Mouse (Mus musculus) olfactory bulb, adult 2 months (tissue): Measurements from ENCODE around the gene Mtf2. TPM values are rescaled to one million over a fixed set of nuclear protein-coding genes. Genes with fewer than 3 reads are reported as not detected.

ENCODE experiments used
- H3K27ac ChIP-seq: fragments of 200-500 bp; 2 replicates; pipeline ENCODE4 v1.5.1; 2012; ENCODE audit warnings: low read depth, low read length; ENCODE audit not compliant: insufficient read depth
- H3K4me1 ChIP-seq: fragments of 200-500 bp; 2 replicates; pipeline ENCODE4 v1.6.1; 2012; ENCODE audit warnings: low read length; ENCODE audit not compliant: control insufficient read depth, insufficient read depth
- H3K4me3 ChIP-seq: fragments of 200-500 bp; 2 replicates; pipeline ENCODE4 v1.5.1; 2012; ENCODE audit warnings: mild to moderate bottlenecking, low read depth, low read length, moderate library complexity; ENCODE audit not compliant: insufficient read depth
- CTCF ChIP-seq: fragments of 200-500 bp; IDR thresholded peaks from 2 replicates; pipeline ENCODE4 v1.5.1; 2012; ENCODE audit warnings: low read depth, mild to moderate bottlenecking, low read length, moderate library complexity; ENCODE audit not compliant: insufficient read depth
- POLR2A ChIP-seq: fragments of 200-500 bp; IDR thresholded peaks from 2 replicates; pipeline ENCODE4 v1.6.1; 2012; ENCODE audit warnings: mild to moderate bottlenecking, low read depth, low read length, moderate library complexity; ENCODE audit not compliant: insufficient read depth
- WGBS: fragments of 180-500 bp; shearing (Covaris S2); methylation state at CpG from one replicate; pipeline ENCODE4 v1.1.7; 2018; 5-methylcytosine and 5-hydroxymethylcytosine counted together
- polyA plus RNA-seq: library from polyadenylated mRNA; stranded (reverse); fragments of >200 nt; gene quantifications from 2 replicates; pipeline ENCODE4 v1.2.4, GENCODE M21; 2012; ENCODE audit warnings: low replicate concordance; ENCODE audit not compliant: missing spikeins, insufficient read depth, insufficient read length

Gene Mtf2
- polyA plus RNA-seq, 1 experiment = not detected

DNA sequence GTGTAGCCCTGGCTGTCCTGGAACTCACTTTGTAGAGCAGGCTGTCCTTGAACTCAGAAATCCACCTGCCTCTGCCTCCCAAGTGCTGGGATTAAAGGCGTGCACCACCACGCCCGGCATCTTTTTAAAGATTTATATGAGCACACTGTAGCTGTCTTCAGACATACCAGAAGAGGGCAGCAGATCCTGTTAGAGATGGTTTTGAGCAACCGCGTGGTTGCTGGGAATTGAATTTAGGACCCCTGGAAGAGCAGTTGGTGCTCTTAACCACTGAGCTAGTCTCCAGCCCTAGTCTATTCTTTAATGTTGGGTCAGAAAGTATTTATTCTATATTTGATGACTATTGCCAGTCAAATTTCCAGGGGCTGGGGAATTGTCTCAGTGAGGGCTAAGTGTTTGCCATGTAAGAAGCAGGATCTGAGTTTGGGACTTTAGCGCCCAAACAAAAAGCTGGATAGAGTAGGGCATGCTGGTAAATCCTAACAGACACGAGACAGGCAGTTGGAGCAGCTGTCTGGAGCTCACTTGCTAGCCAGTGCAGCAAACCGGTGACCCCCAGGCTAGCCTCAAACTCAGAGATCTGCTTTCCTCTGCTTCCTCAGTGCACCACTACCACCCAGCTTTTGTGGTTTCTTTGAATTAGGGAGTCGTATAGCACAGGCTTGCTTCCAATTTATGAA lies 54.9 kb downstream of the Mtf2 start:
- WGBS = 90% methylated on average over 9 of the region's 9 CpGs
- no peak overlapping the region for H3K4me3 ChIP-seq
- no peak overlapping the region for H3K27ac ChIP-seq
- TF ChIP-seq POLR2A (no peak), CTCF (no peak)
- no peaks in the 10 kb centered on the region for H3K4me1 ChIP-seq

DNA sequence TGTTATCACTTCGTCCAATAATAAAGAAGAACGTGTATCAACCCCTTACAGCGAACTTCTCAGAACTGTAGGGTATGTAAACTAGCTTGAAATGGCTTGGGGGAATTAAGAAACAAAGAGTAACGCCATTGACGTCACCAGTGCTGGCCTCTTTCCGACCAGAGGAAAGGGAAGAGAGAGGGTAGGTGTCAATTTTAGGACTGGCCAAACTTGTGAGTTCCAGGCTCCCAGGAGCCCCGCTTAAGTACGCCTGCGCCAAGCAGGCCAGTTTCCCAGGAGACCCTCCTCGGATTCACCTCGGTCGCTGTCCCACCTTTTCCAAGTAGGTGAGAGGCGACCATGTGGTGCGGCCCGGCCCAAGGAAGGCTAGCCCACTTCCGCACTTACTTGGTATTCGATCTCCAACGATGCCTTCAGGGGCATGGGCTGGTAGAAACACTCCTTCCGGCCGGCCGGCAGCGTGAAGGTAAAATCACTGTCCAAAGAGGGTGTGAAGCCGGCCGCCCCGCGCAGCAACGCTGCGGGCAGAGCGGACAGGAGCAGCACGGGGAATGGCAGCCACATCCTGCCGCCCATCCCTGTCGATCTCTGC lies 66.5 kb downstream of the Mtf2 start:
- TF ChIP-seq CTCF (no peak), POLR2A (no peak)
- WGBS = under 1% methylated on average over 32 of the region's 32 CpGs
- Histone ChIP-seq H3K4me3 (peak overlapping the region; percentile 73), H3K27ac (peak overlapping the region; percentile 7; the same call in 1 of the 2 replicates), H3K4me1 (0 out of 2 replicates have a peak, but pooled peaks cover 2% of the 10 kb centered on the region)

DNA sequence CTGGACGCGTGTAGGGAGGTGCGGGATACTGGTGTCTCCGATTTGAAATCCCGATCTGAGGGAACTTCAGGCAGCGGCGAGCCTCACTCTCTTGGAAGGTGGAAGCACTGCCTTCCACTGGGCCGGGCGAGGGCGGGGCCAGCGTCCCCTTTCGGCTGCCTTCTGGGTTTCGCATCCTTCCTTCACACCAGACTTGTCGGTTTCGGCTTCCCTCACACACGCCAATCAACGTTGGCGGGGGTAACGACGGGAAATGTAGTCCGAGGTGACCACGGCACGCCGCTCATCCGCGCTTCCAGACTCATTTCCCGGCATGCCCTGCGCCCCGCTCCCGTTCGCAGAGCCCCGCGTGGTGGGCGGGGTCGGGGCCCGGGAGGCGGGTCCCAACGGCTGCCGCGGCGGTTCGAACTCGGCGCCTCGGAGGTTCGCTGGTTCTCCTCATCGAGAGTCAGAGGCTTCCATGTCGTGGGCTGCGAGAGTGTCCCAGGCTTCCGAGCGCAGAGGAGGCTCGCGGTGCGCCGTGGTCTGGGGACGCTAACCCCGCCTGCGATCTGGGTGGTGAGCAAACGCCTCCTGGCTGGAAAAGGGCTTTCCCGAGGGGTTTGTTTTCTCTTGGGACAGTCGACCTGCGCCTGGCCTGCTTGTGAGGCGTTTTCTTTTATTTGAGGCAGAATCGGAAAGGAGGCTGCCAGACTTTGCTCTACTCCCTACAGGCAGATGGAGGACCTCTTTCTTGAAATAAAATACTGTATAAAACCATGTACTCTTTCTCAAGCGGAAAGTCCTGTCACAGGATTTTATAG lies 67.2 kb downstream of the Mtf2 start, which contains the start of the genes Tmed5 and Ccdc18:
Tmed5 (minus strand) TSS at position 180 of the 803 bp plus-strand sequence.
Ccdc18 (plus strand) TSS at position 435 of the 803 bp plus-strand sequence.
- TF ChIP-seq POLR2A (no peak), CTCF (no peak)
- WGBS = under 1% methylated on average over 65 of the region's 65 CpGs
- Histone ChIP-seq H3K4me1 (0 out of 2 replicates have a peak, but pooled peaks cover 2% of the 10 kb centered on the region), H3K4me3 (peak within 1 kb of the TSS; percentile 73), H3K27ac (peak within 1 kb of the TSS; percentile 7; the same call in 1 of the 2 replicates)

DNA sequence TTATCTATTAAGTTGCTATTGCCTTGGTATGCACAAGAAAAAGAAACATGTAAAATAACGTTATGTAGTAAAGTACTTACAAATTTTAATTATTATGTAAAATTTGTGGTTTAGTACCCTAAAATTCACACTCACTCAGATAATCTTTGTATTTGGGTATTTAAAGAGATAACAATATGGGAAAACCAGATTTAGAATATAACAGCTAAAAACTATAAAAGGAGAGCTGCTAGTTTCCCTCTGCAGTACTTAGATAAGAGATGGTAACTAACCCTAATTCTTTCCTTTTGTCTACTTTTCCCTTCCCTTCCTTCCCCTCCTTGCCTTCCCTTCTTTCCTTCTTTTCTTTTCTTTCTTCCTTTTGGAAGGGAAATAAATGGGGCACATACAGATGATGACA lies 87.1 kb downstream of the Mtf2 start:
- Histone ChIP-seq H3K4me3 (no peak overlapping the region), H3K27ac (no peak overlapping the region), H3K4me1 (no peaks in the 10 kb centered on the region)
- WGBS = 91% methylated on average over 1 of the region's 1 CpGs
- TF ChIP-seq POLR2A (no peak), CTCF (no peak)

Other genes with a start within 250 kb of the Mtf2 start
- gene Ube2d2b, start 235.6 kb upstream of the Mtf2 start, polyA plus RNA-seq = not detected in 2 replicates
- not detected in 2 replicates for gene Evi5, start 190.6 kb upstream of the Mtf2 start, polyA plus RNA-seq
- gene Rpl5, start 165.2 kb upstream of the Mtf2 start, polyA plus RNA-seq = not detected in 2 replicates
- gene Fam69a, start 78.6 kb upstream of the Mtf2 start, polyA plus RNA-seq = not detected in 2 replicates
- gene Tmed5, start 66.9 kb downstream of the Mtf2 start, polyA plus RNA-seq = not detected in 2 replicates
- gene Ccdc18, start 67.2 kb downstream of the Mtf2 start, polyA plus RNA-seq = not detected in 2 replicates
- gene Dr1, start 203.2 kb downstream of the Mtf2 start, polyA plus RNA-seq = not detected in 2 replicates
- not detected in 2 replicates for gene Pigg, start 246.9 kb downstream of the Mtf2 start, polyA plus RNA-seq